Mouse (Mus musculus): ENCODE results near the gene Tyw5. TPM values are rescaled to one million over a fixed set of nuclear protein-coding genes. Genes with fewer than 3 reads are reported as not detected.

Tyw5 gene
- total RNA-seq, 2 experiments from 2014 or later, result 22.4 to 22.7 TPM

DNA sequence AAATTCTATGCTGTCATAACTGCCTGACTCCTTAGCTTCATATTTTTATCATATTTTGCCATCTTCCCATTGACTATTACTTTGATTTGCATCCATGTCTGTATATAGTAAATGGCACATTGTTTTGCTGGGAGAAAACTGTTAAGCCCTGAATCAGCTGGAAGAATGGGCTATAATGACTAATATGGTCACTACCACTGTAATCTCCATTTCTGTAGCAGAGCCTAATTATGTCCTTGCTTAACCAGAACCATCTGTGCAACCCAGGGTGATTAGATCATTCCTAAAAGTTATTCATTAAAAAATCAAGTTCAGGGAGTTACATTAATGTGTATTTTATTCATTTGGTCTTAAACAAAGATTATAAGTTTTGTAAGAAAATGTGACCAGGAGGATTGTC is 20.4 kb downstream of the Tyw5 start:
- DNase-seq, result no peak

DNA sequence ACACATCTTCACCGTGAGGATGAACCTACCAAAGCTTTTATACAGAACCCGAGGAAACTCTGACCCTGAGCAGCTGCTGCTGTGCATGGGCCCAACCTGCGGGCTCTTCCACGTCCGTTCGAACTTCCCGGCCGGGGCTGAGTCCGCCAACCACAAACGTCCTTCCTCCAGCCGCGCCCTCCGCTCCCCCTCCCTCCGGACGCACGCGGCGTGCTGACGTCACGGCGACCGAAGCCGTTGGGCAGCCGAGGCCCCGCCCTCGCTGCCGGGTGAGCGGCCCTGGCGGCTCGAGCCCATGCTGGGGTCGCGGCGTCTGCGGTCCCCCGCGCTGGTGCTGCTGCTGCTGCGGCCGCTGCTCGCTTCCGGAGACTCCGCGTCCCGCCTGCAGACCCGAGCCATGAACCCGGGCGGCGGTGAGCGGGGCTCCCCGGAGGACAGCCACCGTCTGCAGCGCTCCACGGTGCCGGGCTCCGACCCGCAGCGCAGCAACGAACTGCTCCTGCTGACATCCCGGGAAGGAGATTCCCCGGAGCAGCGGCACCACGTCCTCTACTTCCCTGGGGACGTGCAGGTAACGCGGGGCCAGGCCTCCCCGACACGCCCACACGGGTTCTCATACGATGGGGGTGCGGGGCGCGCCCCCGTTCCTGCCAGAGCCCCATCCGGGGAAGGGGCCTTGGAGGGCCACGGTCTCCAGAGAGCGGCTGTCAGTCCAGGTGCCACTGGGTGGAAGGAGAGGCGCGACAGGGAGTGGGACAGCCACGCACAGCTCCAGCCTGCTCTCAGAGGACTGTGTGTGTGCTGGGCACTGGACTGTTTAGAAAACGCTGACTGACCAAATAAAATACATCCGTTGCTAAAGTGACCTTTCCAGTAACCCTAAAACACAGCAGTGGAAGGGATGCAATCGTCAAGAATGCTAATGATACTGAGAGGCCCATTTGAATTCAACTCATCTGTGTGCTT is 29.2 kb downstream of the Tyw5 start, which contains the start of gene 1700066M21Rik:
Gene 1700066M21Rik, plus strand, starts transcription at position 245 of the 966 bp plus-strand sequence.
- DNase-seq, result peak; percentile 94 to 95

DNA sequence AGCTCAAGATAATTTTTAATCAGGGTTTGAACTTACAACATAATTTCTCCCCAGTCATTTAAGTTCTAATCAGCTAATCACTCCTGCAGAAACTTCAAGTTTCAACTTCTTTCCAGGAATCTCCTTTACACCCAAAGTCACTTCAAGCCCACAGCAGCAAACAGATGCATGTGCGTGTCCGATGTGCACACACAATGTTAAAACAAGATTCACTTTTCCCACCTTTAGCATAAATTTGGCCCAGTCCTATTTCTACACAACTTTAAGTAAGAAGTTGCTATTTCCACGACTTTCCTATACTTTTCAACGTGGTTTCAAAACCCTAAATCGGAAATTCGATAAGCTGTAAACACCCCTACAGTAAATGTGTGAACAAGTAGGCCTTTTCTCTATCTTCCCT is 30.1 kb downstream of the Tyw5 start:
- no peak for DNase-seq

DNA sequence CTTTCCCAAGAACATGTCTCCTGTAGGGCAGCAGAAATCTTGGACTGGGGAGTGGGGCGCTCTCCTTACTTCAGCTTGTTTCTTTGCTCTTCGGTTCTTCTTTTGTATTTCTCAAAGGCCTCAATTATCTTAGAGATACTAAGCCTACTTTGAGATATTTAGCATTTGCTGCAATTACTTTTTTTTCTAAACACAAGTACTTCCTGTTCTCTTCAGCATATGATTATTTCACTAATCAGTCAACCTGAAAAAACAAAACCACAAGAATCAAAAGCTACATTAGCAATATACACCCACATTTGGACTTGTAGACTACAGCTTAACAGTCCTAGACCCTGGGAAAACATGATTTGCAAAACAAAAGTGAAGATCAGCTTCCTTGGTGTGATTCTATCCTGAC is 31.6 kb downstream of the Tyw5 start:
- no peak for DNase-seq

DNA sequence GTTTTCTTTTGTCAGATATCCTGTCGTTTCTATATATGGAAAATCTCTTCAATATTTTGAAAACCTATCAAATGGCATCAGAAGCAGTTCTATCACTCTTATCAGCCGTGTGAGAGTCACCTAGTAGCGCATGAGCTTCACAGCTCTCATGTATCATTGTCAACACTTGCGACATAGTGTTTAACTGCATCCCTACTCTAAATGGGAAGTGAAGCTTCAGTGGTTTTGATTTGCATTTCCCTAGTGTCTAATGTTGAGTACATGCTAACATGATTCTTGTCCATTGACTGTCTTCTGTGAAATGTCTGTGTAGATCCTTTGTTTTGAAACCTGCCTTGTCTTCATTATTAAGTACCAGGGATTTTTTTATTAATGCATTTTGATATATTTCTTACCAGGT is 36.5 kb downstream of the Tyw5 start:
- DNase-seq, result no peak

DNA sequence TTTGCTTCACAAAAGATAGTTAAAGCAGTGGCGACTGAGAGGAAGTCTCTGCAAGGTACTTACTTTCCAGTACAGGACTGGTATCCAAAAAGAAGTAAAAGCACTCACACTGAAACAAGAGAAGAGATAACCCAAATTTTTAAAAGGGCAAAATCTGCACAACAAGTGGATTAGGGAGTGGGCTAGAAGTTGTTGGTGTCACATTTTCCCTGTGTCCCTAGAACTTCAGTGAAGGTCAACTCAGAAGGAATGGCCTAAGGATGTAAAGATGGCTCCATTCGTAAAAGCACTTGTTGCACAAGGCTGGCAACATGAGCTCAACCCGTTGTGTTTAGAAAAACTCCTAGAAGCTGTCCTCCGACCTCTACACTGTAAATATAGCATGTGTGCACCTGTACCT is 37.8 kb downstream of the Tyw5 start:
- no peak for DNase-seq

DNA sequence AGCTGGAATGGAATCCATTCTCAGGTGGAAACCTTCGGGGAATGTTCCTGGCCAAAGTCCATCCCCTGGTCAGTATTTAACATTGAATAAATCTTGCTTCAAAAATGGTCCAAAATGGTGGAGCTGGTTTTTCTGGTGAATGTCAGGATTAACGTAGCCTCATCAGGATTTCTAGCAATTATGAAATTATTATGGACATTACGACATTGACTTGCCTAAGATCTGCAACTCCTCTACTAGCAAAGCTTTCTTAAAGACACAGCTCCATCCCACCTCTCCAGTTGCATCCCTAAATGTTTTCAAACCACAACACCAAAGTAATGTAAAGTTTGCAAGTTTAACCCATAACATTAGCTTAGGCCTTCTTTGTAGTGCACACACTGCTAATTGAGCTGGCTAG is 39.5 kb downstream of the Tyw5 start:
- no peak for DNase-seq

DNA sequence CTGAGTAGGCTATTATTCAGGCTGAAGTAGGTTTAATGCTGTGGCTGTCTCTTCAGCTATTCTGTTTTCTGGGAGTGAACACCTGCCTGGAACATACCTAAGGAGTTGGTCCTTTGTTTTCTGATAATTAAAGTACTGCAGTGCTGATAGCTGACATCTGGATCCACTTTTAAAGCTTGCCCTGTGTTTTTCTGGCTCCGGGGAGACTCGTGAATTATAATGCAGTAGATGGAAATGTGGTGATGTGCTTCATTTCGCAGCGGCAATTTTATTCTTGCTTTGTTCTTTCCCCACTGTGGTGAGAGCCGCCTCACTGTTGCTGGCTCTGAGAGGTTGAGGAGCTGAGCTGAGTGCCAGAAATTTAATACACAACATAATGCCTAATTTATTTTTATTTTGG is 48.4 kb downstream of the Tyw5 start:
- no peak for DNase-seq

DNA sequence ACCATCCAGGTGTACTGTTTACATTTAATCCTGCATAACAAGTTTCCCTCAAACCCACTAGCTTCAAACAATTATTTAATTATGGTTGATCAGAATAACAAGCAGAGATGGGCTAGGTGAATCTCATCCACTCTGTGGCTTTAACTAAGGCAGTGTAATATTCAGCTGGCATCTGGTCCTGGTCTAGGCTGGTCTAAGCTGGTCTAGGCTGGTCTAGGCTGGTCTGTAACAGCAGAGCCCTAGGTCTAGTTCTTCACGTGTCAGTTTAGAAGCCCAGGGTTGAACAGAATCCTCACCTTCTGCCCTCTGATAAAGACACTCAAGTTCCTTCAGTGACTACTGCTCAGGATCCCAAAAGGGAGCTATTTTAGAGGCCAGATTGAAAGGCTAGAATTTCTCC is 55.0 kb downstream of the Tyw5 start:
- DNase-seq, result no peak

DNA sequence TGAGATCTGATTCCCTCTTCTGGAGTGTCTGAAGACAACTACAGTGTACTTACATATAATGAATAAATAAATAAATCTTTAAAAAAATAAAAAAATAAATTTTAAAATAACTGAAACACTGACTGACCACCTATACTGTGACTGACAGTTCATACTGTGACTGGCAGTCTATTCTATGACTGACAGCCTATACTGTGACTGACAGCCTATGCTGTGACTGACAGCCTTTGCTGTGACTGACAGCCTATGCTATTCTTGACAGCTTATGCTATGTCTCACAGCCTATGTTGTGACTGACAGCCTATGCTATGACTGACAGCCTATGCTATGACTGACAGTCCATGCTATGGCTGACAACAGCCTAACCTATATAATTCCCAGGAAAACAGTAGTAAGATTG is 59.4 kb downstream of the Tyw5 start:
- no peak for DNase-seq

DNA sequence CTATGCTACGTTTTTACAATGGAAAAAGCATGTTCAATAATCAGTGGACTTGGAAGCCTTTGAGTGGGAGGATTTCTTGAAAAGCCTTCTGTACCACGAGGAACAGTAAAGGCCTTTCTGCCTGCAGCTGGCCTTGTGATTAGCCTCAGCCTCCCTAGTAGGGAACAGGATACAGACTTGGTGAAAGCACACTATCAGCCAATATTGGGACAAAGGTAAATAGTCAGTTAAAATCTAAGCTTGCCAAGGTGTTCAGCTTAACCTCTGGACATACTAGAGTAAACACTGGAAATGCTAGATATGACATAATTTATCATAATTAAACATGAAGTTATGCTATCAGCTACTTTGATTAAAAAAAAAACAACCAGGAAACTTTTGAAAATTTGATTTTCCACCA is 65.7 kb downstream of the Tyw5 start:
- DNase-seq, result no peak

DNA sequence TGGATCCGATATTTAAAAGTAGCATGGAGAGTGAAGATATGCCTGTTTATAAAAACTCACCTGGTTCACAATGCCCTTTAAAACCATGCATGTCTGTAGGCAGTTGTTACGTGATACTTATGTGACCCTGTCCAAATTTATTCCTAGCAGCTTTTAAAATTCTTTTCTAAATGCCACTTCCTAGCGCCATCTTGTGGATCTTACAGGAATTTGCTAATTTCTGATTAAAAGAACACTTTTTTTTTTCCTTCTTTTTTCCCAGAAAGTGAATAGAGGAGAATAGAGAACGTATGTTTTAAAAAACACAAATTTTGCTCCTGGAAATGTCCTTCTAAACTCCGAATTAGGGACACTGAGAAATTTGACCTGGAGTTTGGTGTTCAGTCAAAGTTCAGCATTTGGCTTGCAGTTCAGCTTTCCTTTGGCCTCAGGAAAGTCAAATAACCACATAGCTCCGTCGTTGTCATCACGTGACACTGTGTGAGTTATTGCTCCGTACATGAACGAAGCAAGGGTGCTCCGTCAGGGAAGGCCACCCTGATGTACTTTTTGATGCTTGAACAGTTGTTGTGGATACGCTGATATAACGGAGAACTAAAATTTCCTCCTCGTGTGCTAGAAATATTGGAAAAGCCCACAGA is 67.6 kb downstream of the Tyw5 start:
- no peak for DNase-seq

Other genes with a start within 250 kb of the Tyw5 start
- 10 to 100 TPM; 25.0 to 26.7 TPM for gene 1700066M21Rik, start 29.5 kb downstream of the Tyw5 start, total RNA-seq (2021)
- gene Maip1, start 773 bp downstream of the Tyw5 start, total RNA-seq (2021), result 10 to 100 TPM; 11.1 to 11.4 TPM